Mouse (Mus musculus): ENCODE measurements at regions not wholly inside any gene's neighbourhood (a gene's known extent, or its start where the extent isn't known, plus 50 kb on each side); places are given as distances from the start of the nearest gene placed in this dataset.

DNA sequence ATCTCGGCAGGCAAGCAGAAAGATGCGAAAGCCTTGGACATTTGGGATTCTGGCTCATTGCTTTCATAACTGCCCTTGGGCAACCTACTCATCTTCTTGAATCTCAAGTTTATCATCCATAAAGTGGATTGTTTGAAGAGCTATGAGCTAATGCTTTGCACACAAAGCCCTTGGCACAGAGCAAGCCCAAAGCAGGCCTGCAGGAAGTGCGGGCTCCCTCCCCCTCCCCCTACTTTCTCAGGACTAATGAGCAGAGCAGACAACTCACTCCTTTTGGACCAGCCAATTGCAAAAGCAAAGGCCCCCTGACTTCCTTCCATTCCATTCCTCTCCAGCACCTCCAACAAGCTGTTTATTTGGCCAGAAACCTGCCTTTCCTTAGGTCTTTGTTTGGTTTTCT, 123.1 kb upstream of the Syt6 start:
- intact Hi-C loops (cut with DNase I), result no loop called here

DNA sequence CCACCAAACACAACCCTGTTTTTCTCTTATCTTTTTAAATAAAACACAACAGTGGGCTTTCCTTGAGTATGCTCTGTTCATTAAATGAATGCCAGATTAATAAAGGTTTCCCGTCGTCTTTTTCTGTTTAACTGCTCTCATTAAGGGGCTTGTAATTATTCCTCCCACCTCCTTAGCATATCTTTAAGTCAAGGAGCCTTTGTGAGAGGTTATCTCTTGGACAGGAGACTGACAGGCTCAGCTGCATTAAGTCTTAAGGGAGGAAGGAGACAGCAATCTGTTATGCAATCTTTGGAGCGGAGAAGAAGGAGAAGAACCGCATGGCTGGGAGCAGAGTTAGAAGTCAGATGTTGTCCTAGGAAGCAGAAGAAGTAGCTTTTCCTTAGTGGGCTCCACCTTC, 111.3 kb upstream of the Syt6 start:
- intact Hi-C loops (cut with DNase I), result no loop called here
- no peak for DNase-seq (ENCODE audit: low spot score in 2 of 2)

More for the DNA sequence above, 123.1 kb upstream of the Syt6 start:
- no peak for DNase-seq (ENCODE audit: low spot score in 2 of 2)

DNA sequence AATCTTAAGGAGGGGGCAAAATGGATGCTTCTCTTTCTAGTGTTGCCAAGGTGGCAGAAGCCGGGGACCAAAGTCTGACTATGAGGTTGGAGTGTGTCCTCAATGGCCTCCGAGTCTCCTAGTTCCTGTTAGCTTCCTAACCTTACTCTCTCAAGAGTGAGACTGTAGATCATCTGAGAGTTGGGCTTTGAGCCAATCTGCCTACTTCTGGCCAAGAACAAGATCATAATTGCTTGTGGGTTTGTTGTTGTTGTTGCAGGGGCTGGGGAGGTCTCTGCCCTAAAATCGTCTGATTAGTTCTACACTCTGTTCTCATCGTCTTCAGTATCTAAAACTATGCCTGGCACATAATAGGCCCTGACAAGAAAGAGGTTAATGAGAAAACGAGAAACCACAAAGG, 110.8 kb upstream of the Syt6 start:
- intact Hi-C loops (cut with DNase I), result no loop called here
- DNase-seq (ENCODE audit: low spot score in 2 of 2), result no peak

DNA sequence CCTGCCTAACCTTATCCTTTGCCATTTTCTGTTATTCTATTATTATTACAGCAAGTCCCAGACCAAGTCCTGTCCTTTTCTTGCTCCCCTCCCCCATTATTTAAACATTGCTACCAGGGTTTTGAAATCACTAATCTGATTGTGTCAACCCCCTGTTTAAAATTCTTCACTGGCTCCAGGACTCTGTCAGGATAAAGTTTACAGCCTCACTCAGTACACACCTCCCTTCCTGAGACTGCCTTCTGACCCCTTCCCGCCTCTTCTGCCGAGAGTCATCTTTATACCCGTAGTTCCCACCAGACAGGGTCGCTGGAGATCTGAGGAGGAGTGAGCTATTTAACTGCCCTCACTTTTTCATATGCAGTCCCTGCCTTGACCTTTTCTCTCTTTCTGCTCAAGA, 110.3 kb upstream of the Syt6 start:
- DNase-seq (ENCODE audit: low spot score in 2 of 2), result no peak
- intact Hi-C loops (cut with DNase I), result no loop called here

DNA sequence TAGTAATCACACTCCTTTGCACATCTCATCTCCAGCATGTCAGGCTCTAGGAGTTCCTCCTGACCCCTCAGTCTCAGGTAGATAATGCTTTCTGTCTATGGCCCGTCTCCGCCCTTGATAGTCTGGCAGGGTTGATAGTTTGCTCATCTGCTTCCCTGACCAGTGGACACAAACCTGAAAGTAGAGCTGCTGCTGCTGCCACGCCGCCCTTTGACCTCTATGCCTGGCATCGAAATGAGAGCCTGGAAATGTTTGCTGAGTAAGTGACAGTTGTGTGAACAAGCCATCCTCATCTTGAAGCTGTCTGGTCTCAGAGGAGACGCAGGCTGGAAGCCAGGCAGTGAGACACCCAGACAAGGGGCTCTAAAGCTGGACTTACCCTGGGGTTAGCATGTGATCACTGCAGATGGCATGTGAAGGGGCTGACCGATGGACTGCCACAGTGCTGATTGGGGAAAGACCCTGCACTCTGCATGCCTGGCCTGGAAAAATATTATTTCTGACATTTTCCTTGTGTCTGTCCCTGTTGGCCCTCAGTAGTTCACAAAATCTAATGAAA, 109.8 kb upstream of the Syt6 start:
- DNase-seq (ENCODE audit: low spot score in 2 of 2), result no peak
- intact Hi-C loops (cut with DNase I), result no loop called here

DNA sequence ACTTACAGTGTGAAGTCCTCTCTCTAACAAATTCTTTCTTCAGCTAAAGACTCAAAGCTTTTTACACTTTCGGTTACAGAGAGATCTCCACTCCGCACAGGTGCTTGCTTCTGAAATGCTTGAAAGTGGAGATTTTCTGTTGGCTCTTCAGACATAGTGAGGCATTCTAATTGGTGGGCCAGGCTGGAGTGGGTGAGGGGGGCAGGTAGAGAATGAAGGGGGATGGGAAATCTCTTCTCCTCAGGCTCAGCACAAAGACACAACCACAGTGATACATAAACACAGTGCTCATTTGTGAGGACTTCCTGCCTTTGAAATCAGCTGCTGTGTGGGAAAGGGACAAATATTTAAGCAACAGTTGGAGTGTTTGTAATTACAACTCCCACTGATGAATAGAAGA, 109.1 kb upstream of the Syt6 start:
- no peak for DNase-seq (ENCODE audit: low spot score in 2 of 2)
- intact Hi-C loops (cut with DNase I), result no loop called here

DNA sequence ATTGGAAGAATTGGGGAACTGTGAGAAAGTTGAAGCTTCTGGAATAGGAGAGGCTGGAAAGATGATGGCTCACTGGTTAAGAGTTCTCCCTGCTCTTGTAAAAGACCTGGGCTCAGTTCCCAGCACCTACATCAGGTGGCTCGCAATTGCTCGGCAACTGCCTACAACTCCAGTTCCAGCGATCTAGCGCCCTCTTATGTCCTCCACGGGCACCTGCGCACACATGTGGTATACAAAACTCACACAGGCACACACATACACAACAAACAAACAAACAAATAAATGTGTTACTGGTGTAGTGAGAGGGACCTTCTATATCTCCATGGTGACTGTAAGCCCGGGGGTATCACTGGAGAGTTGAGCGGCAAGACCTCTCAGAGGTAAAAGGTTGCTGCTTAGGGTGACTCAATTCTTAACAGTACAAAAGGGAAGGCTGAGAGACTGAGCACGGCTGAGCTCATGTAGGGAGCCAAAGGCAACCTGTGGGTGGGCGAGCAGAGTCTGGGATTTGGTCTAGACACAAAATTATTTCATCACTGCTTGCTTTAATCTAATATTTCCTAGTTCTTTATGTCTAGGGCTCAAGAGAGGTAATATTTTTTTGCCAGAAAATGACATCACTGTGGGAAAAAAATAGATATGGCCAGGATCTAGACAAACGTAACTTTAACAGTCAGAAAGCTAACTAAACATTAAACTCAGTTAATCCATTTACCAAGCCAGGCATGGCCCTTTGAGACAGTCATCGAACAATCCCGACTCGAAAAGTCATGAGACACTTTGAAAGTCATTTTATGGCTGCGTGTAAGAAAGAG, 104.2 kb upstream of the Syt6 start:
- DNase-seq (ENCODE audit: low spot score in 2 of 2), result no peak
- intact Hi-C loops (cut with DNase I), result no loop called here

DNA sequence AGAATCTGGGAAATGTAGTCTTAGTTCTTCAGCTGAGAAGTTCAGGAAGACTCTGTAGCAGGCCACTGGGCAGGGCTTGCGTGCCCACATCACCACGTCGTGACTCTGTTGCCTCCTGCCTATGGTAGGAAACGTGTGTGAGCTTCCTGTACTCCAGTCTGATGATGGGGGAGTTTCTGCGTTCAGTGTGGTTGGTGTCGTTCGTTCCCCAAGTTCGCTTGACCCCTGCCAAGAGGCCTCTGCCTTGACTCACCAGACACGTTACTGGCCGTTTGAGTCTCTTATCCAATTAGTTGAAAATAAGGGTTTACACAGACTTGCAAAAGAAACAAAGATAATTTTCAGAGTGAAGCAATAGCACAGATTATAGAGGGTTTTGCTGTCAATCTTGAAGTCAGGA, 102.4 kb upstream of the Syt6 start:
- no peak for DNase-seq (ENCODE audit: low spot score in 2 of 2)
- intact Hi-C loops (cut with DNase I), result no loop called here

DNA sequence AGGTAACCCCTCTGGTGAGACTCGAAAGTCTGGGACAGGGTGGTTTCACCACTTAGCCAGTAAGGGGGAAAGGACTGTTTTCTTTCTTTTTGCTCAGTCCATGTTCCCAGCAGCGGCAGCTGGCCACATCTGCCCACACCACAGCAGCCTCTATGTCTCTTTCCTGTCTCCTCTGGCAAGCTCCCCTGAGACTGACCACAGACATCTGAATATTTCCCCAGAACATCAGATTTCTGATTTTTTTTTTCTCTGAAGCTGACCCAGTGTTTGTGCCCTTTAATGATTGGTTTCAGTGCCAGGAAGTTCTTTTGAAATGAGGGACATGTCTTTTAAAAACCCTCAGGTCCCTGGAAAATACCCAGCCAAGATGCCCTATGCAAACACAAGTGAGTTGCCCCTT, 101.7 kb upstream of the Syt6 start:
- intact Hi-C loops (cut with DNase I), result no loop called here

DNA sequence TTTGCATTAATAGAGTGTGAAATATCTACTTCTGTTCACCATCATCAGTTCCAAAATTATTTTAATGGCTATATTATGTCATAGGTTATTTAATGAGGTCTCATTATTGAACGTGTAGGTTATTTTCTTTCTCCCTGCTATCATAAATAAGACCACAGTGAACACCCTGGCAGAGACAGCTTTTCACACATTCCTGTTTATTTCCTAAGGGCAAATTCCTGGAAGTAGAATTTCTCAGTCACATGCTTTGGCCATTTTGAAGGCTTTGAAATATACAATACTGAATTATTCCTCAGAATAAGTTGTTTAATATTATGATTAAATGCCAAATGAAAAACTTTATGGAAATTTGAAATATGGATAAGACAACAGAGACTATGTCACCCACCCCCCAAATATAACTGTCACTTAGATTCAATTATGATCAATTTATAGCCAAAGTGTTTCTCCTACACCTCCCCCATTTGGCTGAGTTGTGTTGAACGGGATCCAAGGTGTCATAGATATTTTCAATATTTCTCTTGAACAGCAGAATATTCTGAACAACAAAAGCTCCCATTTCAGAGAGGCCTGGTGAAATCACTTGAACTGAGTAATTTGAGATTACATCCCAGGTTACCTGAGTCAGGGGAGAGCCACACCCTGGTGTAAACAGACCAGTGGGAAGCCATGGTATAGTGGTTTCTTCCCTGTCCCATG, 95.0 kb upstream of the Syt6 start:
- no peak for DNase-seq (ENCODE audit: low spot score in 2 of 2)
- intact Hi-C loops (cut with DNase I), result no loop called here

More for the DNA sequence above, 101.7 kb upstream of the Syt6 start:
- no peak for DNase-seq (ENCODE audit: low spot score in 2 of 2)

DNA sequence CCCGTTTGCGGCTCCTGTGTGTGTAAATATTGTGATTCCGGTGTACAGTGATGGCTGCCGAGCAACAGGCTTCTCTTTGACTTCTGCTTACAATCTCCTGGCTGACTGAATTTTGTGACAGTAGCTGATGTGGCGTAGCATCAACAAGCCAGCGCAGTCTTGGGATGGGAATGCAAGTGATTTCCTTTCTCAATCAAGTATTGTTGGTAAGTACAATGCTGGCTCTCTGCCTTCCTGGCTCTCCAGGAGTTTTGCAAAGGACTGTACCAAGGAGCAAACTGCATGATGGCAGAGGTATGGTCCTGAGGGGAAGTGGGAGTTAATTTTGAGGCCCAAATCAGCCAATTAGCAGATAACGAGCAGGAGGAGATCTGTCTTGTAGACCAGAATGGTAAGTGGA, 94.4 kb upstream of the Syt6 start:
- intact Hi-C loops (cut with DNase I), result no loop called here
- no peak for DNase-seq (ENCODE audit: low spot score in 2 of 2)

DNA sequence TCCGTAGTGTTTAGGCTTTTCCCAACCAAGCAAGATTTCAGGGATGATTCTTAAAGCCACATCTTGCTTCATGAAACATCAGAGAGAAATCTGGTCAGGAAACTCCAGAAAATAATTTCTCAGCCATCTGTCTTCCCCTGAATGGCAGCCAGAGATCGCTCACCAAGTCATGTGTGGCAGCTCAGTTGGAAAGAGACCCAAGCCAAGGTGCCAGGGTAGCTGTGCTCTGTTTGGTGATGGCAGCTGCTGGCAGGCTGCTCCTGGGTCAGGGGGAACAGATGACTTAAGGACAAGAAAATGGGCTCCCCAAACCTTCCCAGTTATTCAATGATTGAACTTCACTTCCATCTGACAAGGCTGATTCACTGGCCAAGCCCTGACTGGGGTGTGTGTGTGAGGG, 91.7 kb upstream of the Syt6 start:
- intact Hi-C loops (cut with DNase I), result no loop called here
- no peak for DNase-seq (ENCODE audit: low spot score in 2 of 2)

DNA sequence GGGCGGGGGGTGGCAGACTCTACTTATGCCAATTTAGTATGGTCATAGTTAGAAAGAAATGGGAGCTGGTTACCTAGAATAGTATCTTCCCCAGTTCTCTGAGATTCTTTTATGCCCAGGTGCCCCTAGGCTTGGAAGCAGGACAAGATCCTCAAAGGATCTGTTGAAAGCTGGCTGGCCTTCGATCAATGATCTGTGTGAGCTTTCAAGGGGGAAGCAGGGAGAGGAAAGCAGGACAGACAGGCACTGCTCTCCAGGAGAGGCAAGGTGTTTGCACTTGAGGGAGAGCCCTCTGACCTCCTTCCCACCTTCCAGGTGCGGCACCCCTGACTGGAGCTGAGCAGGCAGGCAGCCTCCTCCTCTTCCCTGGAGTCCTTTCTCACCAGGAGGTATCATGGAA, 91.3 kb upstream of the Syt6 start:
- intact Hi-C loops (cut with DNase I), result no loop called here
- no peak for DNase-seq (ENCODE audit: low spot score in 2 of 2)

DNA sequence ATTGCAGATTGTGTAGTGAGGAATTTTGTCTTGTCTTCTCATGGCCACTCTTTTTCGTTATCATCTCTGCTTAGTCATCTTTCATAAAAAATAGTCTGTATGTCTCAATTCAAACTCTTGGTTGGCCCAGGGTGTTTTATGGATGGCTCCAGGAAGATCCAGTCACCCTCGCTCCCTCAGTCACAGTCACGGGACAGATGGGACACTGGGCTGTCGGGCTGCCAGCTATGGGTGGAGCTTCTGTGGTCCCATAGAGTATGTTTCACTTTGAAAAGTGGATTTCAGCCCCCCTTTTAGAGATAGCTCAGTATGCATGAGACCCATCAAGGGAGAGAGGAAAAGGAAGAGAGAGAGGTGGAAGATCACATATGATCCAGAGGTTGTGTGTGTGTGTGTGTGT, 85.2 kb upstream of the Syt6 start:
- DNase-seq (ENCODE audit: low spot score in 2 of 2), result no peak
- intact Hi-C loops (cut with DNase I), result no loop called here

DNA sequence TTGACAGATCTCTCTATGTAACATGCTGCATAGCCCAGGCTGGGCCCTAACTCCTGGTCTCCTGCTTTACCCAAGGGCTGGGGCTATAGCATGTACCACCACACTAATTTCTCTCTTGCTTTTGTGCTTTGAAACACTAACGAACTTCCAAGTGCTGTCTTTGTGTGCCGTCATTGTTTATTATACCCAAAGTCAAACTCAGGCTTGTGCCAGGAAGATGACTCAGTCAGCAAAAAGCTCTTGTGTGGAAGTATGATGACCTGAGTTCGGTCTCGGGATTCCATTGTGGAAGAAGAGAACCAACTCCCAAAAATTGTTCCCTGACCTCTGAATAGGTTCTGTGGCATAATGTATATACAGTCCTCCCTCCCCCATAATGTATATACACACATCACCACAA, 84.1 kb upstream of the Syt6 start:
- no peak for DNase-seq (ENCODE audit: low spot score in 2 of 2)
- intact Hi-C loops (cut with DNase I), result no loop called here

DNA sequence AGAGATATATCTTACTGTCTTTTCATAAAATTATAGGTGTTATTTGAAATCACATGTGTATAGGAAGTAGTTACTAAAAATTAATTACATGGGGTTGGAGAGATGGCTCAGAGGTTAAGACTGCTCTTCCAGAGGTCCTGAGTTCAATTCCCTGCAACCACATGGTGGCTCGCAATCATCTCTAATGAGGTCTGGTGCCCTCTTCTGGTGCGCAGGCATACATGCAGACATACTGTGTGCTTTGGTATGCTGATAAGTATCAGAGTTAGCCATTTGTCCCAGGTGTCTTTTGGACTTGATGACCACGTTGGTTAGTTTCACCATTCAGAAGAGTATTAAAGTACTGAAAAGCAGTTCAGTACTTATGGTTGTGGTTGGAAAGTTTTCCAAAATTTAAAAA, 82.8 kb upstream of the Syt6 start:
- intact Hi-C loops (cut with DNase I), result no loop called here
- DNase-seq (ENCODE audit: low spot score in 2 of 2), result no peak

DNA sequence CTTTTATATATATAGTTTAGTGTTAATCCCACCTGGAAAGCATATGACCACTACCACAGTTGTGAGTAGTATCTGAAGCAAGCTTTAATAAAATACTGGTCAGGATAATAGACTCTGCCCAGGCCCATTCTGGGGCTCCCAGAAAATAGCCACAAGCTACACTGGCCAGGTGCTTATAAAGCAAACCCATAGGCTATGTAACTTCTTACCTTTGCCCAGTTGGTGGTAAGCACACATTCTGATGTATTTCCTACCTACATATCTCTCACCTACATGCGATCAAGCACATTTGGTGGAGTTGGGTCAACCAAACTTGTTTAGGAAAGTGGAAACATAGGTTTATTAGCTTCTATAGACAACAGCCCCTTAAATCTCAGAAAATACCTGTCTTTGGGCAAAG, 81.4 kb upstream of the Syt6 start:
- no peak for DNase-seq (ENCODE audit: low spot score in 2 of 2)
- intact Hi-C loops (cut with DNase I), result no loop called here

DNA sequence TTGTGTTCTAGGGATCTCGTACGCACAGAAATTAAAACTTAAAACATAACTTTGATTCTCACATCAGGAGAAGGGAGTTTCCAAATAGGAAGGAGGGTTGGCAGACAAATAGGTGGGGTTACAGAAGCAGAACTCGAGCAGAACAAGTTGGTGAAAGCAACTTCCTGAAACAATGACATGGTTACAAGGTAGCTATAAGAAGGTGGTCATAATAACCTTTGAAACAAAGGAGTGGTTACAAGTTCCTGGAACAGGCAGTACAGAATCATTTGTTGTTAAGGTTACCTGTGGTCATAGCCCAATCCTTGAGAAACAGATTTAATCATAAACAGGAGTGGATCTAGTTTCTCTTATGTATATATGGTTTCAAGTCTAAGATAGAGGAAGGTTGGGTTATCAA, 81.0 kb upstream of the Syt6 start:
- intact Hi-C loops (cut with DNase I), result no loop called here
- DNase-seq (ENCODE audit: low spot score in 2 of 2), result no peak

DNA sequence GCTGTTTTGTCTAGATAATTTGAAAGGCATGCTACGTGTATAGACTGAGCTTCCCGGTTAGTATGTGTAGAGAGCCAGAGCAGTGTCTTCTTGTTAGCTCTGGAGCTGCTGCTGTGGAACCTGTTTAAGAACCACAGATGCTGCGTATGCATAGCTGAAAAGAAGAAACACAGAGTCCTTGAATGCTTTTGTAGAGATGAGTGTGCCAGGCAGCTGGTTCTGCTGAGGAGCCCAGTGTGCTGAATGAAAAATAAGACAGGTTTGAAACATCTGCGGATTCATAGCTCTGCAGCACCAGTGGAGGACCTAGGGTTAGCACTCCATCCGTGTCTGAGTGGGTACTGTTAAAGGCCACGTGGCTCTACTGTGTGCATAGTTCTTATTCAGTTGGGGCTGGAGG, 78.9 kb upstream of the Syt6 start:
- intact Hi-C loops (cut with DNase I), result no loop called here
- DNase-seq (ENCODE audit: low spot score in 2 of 2), result no peak

DNA sequence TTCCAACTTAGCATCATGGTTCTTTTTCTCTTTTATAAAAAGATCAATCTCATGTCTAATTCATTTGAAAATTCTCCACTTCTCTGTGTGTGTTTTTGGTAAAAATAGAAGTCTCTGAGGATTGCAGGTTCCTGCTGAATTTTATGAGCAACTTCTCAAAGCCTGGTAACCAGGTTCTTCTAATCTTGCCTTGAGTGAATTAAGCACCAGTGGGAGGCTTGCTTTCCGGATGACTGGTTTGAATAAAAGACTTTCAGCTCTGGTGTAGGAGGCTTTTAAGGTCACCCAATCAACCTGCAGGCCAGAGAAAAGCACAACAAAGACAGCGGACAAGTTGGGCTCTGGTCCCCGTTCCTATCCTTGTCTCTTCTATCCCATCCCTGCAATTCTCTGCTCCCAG, 78.3 kb upstream of the Syt6 start:
- intact Hi-C loops (cut with DNase I), result no loop called here
- no peak for DNase-seq (ENCODE audit: low spot score in 2 of 2)

DNA sequence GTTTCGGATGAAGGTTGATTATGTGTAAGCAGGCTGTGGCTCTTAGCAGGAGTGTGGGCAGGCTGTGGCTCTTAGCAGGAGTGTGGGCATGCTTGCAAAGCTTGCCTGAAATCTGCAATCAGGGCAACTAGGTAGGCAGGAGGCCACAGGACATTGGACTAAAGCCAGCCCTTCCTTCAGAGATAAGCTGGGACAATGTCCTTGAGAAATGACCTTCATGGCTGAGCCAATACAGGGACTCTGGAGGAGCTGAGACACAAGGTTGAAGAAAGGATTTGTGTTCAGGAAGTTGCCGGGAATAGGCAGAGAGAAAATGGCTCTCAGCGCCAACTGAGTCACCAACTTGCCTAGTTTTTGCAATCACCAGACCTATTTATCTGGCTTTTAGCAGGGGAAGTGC, 77.3 kb upstream of the Syt6 start:
- DNase-seq (ENCODE audit: low spot score in 2 of 2), result no peak
- intact Hi-C loops (cut with DNase I), result no loop called here
